9 mouse cellular contexts compared by ENCODE assay signal in the genomic region with DNA sequence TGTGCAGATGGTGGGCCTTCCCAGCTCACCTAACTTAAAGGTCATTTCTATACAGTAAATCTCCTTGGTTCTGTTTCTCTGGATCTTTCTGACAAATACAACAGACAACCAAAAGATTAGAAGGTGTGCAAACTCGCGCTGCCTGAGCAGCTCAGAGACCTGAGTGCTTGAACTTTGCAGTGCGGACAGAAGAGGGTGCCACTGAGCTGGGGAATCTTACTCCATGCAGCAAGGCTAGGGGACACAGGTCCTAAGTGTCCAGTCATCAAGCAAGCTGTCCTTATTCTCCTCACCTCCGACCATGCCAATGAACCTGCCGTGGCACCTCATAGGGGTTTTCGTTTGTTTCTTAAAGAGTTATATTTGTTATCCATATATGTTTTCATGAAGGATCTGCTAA. TPM values are rescaled to one million over a fixed set of nuclear protein-coding genes. Genes with fewer than 3 reads are reported as not detected.
DNase-seq lines count a peak whose midpoint lies in the region; ATAC-seq and TF ChIP-seq lines count a peak whose summit lies in the region.
"Had no signal": no experiment of that assay in that cellular context is flagged by ENCODE, and none has a peak within 500 bp of the region (broad histone marks: within the 10 kb centered on the region; RNA-seq: fewer than 3 reads in every experiment).

No protein-coding gene starts in this region.

- no peak for DNase-seq in frontal cortex, postnatal 14 days (ENCODE audit: low spot score in 2 of 2)
- no peak for DNase-seq in midbrain, embryonic 11.5 days (ENCODE audit: low spot score, missing footprints)
- DNase-seq in midbrain, embryonic 10.5 days (ENCODE audit: low spot score): no peak
- DNase-seq in brain, embryonic 14.5 days (ENCODE audit: low read depth): no peak
- no peak for DNase-seq in gastrocnemius, adult 18-20 months (ENCODE audit: low spot score)
- no peak for DNase-seq in thymus, adult 2 months

- no peaks in the 10 kb centered on the region for H3K4me1 ChIP-seq in midbrain, embryonic 11.5 days (ENCODE audit: control insufficient read depth, insufficient read depth, low read length)
- no peaks in the 10 kb centered on the region for H3K4me1 ChIP-seq in midbrain, embryonic 10.5 days
- H3K4me1 ChIP-seq in thymus, adult 2 months (replicated peaks; ENCODE audit: control insufficient read depth, insufficient read depth, low read length): no peaks in the 10 kb centered on the region

- no peaks in the 10 kb centered on the region for H3K9me3 ChIP-seq in midbrain, embryonic 11.5 days (ENCODE audit: control insufficient read depth, low read length)
- no peaks in the 10 kb centered on the region for H3K9me3 ChIP-seq in midbrain, embryonic 10.5 days (replicated peaks)
- H3K9me3 ChIP-seq: G1E had no signal

- 51% methylated on average over 6 of the region's 6 CpGs for WGBS in midbrain, embryonic 11.5 days
- WGBS in midbrain, embryonic 10.5 days: 47% methylated on average over 6 of the region's 6 CpGs
- 89% methylated on average over 6 of the region's 6 CpGs for WGBS in thymus, adult 2 months

- no peaks in the 10 kb centered on the region for H3K27me3 ChIP-seq in midbrain, embryonic 11.5 days (ENCODE audit: control insufficient read depth, insufficient read depth, low read length)
- no peaks in the 10 kb centered on the region for H3K27me3 ChIP-seq in midbrain, embryonic 10.5 days (ENCODE audit: low read depth, poor library complexity, severe bottlenecking)
- H3K27me3 ChIP-seq in thymus, adult 2 months (ENCODE audit: control insufficient read depth, insufficient read depth, low read length): no peaks in the 10 kb centered on the region

- TF ChIP-seq POLR2A in brain, embryonic 14.5 days (IDR thresholded peaks at IDR 0.05; ENCODE audit: borderline replicate concordance, extremely low read depth, insufficient read depth, insufficient read length, poor library complexity, severe bottlenecking): no peak
- TF ChIP-seq POLR2A in thymus, adult 2 months (IDR thresholded peaks at IDR 0.05; ENCODE audit: control insufficient read depth, extremely low read depth, insufficient read depth, low read length, poor library complexity): no peak

- no peak overlapping the region for H3K27ac ChIP-seq in midbrain, embryonic 11.5 days (ENCODE audit: low read depth, low read length)
- H3K27ac ChIP-seq in midbrain, embryonic 10.5 days (replicated peaks): no peak overlapping the region
- no peak overlapping the region for H3K27ac ChIP-seq in thymus, adult 2 months (ENCODE audit: control insufficient read depth, insufficient read depth, low read length)

- H3K4me2 ChIP-seq in midbrain, embryonic 11.5 days: no peak overlapping the region

- ATAC-seq in frontal cortex, adult (ENCODE audit: low TSS enrichment): peak; percentile 67
- ATAC-seq in midbrain, embryonic 11.5 days (ENCODE audit: low FRiP score): peak; percentile 70; the same call in 1 of the 2 replicates
- peak; percentile 55; the same call in 1 of the 2 replicates for ATAC-seq in megakaryocyte progenitor cell, adult 5-6 weeks (replicated peaks; ENCODE audit: poor library complexity)

- no peaks in the 10 kb centered on the region for H3K36me3 ChIP-seq in midbrain, embryonic 11.5 days (ENCODE audit: control insufficient read depth, insufficient read depth, low read length)
- no peaks in the 10 kb centered on the region for H3K36me3 ChIP-seq in midbrain, embryonic 10.5 days
- H3K36me3 ChIP-seq in thymus, adult 2 months (ENCODE audit: control insufficient read depth, insufficient read depth, low read length): no peaks in the 10 kb centered on the region
- H3K36me3 ChIP-seq: G1E had no signal

- peak; percentile 44; the same call in 1 of the 2 replicates for TF ChIP-seq CTCF in brain, embryonic 14.5 days (IDR thresholded peaks at IDR 0.05; ENCODE audit: borderline replicate concordance, extremely low read depth, insufficient read depth, insufficient read length)
- TF ChIP-seq CTCF in thymus, adult 2 months (IDR thresholded peaks at IDR 0.05; ENCODE audit: borderline replicate concordance, control insufficient read depth, extremely low read depth, insufficient read depth, low read length, poor library complexity): no peak

- no peak overlapping the region for H3K9ac ChIP-seq in midbrain, embryonic 11.5 days (ENCODE audit: low read length)

- no peak overlapping the region for H3K4me3 ChIP-seq in midbrain, embryonic 11.5 days (ENCODE audit: low read depth, low read length)
- no peak overlapping the region for H3K4me3 ChIP-seq in midbrain, embryonic 10.5 days
- H3K4me3 ChIP-seq in thymus, adult 2 months (ENCODE audit: control insufficient read depth, insufficient read depth, low read length): no peak overlapping the region

RNA-seq across cellular contexts. Expression of a gene that starts 48.7 kb away (rescaled TPM):
- 1.1 and 2.0 TPM in 2 replicates for polyA plus RNA-seq in midbrain, embryonic 11.5 days (2014; fragmentation: Nextera tagmentation; extraction: Ambion mirVana)
- 1.6 and 1.8 TPM in 2 replicates for polyA plus RNA-seq in midbrain, embryonic 10.5 days (2016; fragmentation: Nextera tagmentation; extraction: Ambion mirVana)
- 0.43 and 0.60 TPM in 2 replicates for polyA plus RNA-seq in brain, embryonic 14.5 days (2012; rRNA removed)
- 0.49 TPM in 1 of 2 replicates, not detected in the other for total RNA-seq in megakaryocyte progenitor cell, adult 5-6 weeks (2015)
- 1.0 TPM in 1 of 2 replicates, not detected in the other for total RNA-seq in megakaryocyte progenitor cell, adult 5-6 weeks (2017)
- under 1 TPM; 0.18 to 0.21 TPM for total RNA-seq in gastrocnemius, adult 18-20 months (2021)
- 0.08 and 0.17 TPM in 2 replicates for polyA plus RNA-seq in thymus, adult 2 months (2012; rRNA removed)
- total RNA-seq: G1E had no signal
- polyA plus RNA-seq: G1E had no signal
